Mouse (Mus musculus) erythroid progenitor cell, adult 5-6 weeks (primary cell): Measurements from ENCODE around the gene Slmap. TPM values are rescaled to one million over a fixed set of nuclear protein-coding genes. Genes with fewer than 3 reads are reported as not detected.
A peak's percentile ranks its signal among the peaks of the same experiment; 100 is the strongest.
"Not testable (repeated sequence)": the region's sequence is repeated elsewhere in the genome, so short reads cannot be mapped to it uniquely, and the experiment has no call there.

Experiments used
- ATAC-seq: replicated peaks from 2 replicates; pipeline ENCODE4 v1.8.0; 2016; ENCODE audit warnings: moderate number of reproducible peaks, mild to moderate bottlenecking, moderate TSS enrichment, inconsistent platforms; ENCODE audit not compliant: poor library complexity, low FRiP score, severe bottlenecking
- total RNA-seq, 2 experiments: library from RNA; stranded (forward) in 1 of 2; stranded (reverse) in 1 of 2; fragments of 150-400 nt in 1 of 2; fragments of 186-747, 209-891 nt in 1 of 2; gene quantifications; 2 replicates each; pipeline versions ENCODE4 v1.2.3 to v1.2.4; 2015 to 2017; ENCODE audit warnings: low replicate concordance in 2 of 2

Gene Slmap
- total RNA-seq (2015; ENCODE audit: low replicate concordance) (32.4 and 47.4 TPM in 2 replicates), total RNA-seq (2017; ENCODE audit: low replicate concordance) (55.1 and 79.7 TPM in 2 replicates)

GRCm38 (mm10) chr14:26534757-26535479, at the start of gene Slmap:
Gene Slmap (minus strand): TSS chr14:26534931.
- ATAC-seq, result peak; percentile 94

- no peak for ATAC-seq
Observed at GRCm38 (mm10) chr14:26583645-26584044, 48.9 kb upstream of the Slmap start.

- peak; percentile 93 for ATAC-seq
Observed at GRCm38 (mm10) chr14:26579346-26580343, 44.9 kb upstream of the Slmap start.

- peak; percentile 57 for ATAC-seq
Observed at GRCm38 (mm10) chr14:26578791-26579191, 44.1 kb upstream of the Slmap start.

- ATAC-seq, result no peak
Observed at GRCm38 (mm10) chr14:26576255-26576780, 41.6 kb upstream of the Slmap start.

GRCm38 (mm10) chr14:26573556-26573955, 38.8 kb upstream of the Slmap start, which contains the start of gene Dennd6a:
Gene Dennd6a (plus strand): TSS chr14:26573856.
- not testable (repeated sequence) for ATAC-seq

- no peak for ATAC-seq
Observed at GRCm38 (mm10) chr14:26571951-26572675, 37.4 kb upstream of the Slmap start.

- no peak for ATAC-seq
Observed at GRCm38 (mm10) chr14:26569880-26570279, 35.1 kb upstream of the Slmap start.

- ATAC-seq, result no peak
Observed at GRCm38 (mm10) chr14:26562247-26562646, 27.5 kb upstream of the Slmap start.

GRCm38 (mm10) chr14:26558536-26558935, 23.8 kb upstream of the Slmap start:
- no peak for ATAC-seq

- no peak for ATAC-seq
Observed at GRCm38 (mm10) chr14:26557581-26557980, 22.9 kb upstream of the Slmap start.

- ATAC-seq, result no peak
Observed at GRCm38 (mm10) chr14:26552853-26553252, 18.1 kb upstream of the Slmap start.

GRCm38 (mm10) chr14:26552441-26552840, 17.7 kb upstream of the Slmap start:
- no peak for ATAC-seq

- no peak for ATAC-seq
Observed at GRCm38 (mm10) chr14:26550712-26551111, 16.0 kb upstream of the Slmap start.

- no peak for ATAC-seq
Observed at GRCm38 (mm10) chr14:26547516-26548488, 13.1 kb upstream of the Slmap start.

- no peak for ATAC-seq
Observed at GRCm38 (mm10) chr14:26542136-26542535, 7.4 kb upstream of the Slmap start.

GRCm38 (mm10) chr14:26540577-26540976, 5.8 kb upstream of the Slmap start:
- no peak for ATAC-seq

- no peak for ATAC-seq
Observed at GRCm38 (mm10) chr14:26539241-26539640, 4.5 kb upstream of the Slmap start.
